Mouse (Mus musculus) spleen, adult 2 months (tissue): Measurements from ENCODE around the gene Clec2l. TPM values are rescaled to one million over a fixed set of nuclear protein-coding genes. Genes with fewer than 3 reads are reported as not detected.

Source experiments
- DNase-seq, 2 experiments: peaks; one replicate each; pipeline versions ENCODE4 v3.0.0 to v3.0.0-alpha.2; 2012 to 2021; ENCODE audit warnings: low spot score in 2 of 2, low read depth in 1 of 2
- H3K27ac ChIP-seq: fragments of 200-500 bp; 2 replicates; pipeline ENCODE4 v1.5.1; 2012; ENCODE audit warnings: low read length, inconsistent platforms; ENCODE audit not compliant: insufficient read depth
- H3K27me3 ChIP-seq: fragments of 200-500 bp; 2 replicates; pipeline ENCODE4 v1.6.1; 2012; ENCODE audit warnings: mild to moderate bottlenecking, moderate library complexity, low read length, inconsistent platforms; ENCODE audit not compliant: control insufficient read depth, insufficient read depth
- H3K36me3 ChIP-seq: fragments of 200-500 bp; 2 replicates; pipeline ENCODE4 v1.6.1; 2012; ENCODE audit warnings: mild to moderate bottlenecking, low read length, inconsistent platforms; ENCODE audit not compliant: control insufficient read depth, insufficient read depth
- H3K4me1 ChIP-seq: fragments of 200-500 bp; 2 replicates; pipeline ENCODE4 v1.6.1; 2011; ENCODE audit warnings: inconsistent platforms; ENCODE audit not compliant: control insufficient read depth, insufficient read depth, insufficient read length
- H3K4me3 ChIP-seq: fragments of 200-500 bp; 2 replicates; pipeline ENCODE4 v1.5.1; 2011; ENCODE audit warnings: mild to moderate bottlenecking, inconsistent platforms; ENCODE audit not compliant: insufficient read depth, insufficient read length; ENCODE audit errors: extremely low read depth
- CTCF ChIP-seq: fragments of 200-500 bp; IDR thresholded peaks from 2 replicates; pipeline ENCODE4 v1.5.1; 2011; ENCODE audit warnings: mild to moderate bottlenecking, inconsistent platforms; ENCODE audit not compliant: insufficient read depth, insufficient read length, insufficient replicate concordance; ENCODE audit errors: extremely low read depth
- POLR2A ChIP-seq: fragments of 200-500 bp; IDR thresholded peaks from 2 replicates; pipeline ENCODE4 v1.6.1; 2011; ENCODE audit warnings: low read depth, low read length, inconsistent platforms
- WGBS: fragments of 180-500 bp; shearing (Covaris S2); methylation state at CpG from one replicate; pipeline ENCODE4 v1.1.7; 2018; 5-methylcytosine and 5-hydroxymethylcytosine counted together
- polyA plus RNA-seq: library from polyadenylated mRNA; depleted of rRNA; stranded (reverse); fragments of >200 nt; gene quantifications from 2 replicates; pipeline ENCODE4 v1.2.3, GENCODE M21; 2012

Gene Clec2l
- polyA plus RNA-seq, 1 experiment, result 2.0 TPM

DNA sequence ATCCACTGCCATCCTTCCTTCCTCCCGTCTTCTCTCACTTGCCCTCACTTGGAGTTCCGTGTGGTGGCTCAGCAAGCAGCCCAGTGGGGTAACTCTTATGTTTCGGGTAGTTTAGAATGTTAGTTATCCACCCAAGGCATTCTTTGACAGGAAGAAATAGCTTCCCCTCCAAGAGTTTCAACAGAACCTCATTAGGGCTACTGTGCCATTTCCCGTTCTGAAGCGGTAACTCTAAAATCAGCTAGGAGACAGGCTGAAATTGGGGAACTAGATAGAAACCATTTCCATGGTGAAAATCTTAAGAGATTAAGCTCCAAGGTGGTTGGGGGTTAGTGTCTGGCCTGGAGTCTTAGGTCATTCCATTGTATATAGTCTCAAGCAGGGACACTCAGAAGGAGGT is 21.6 kb upstream of the Clec2l start:
- Histone ChIP-seq H3K36me3 (no peaks in the 10 kb centered on the region), H3K4me3 (no peak overlapping the region), H3K27me3 (peaks cover 16% of the 10 kb centered on the region), H3K4me1 (peaks cover 7% of the 10 kb centered on the region; the same call in 1 of the 2 replicates), H3K27ac (no peak overlapping the region)
- WGBS, result 8% methylated on average over 5 of the region's 5 CpGs
- DNase-seq, result no peak
- no peak for TF ChIP-seq CTCF
- TF ChIP-seq POLR2A, result no peak

DNA sequence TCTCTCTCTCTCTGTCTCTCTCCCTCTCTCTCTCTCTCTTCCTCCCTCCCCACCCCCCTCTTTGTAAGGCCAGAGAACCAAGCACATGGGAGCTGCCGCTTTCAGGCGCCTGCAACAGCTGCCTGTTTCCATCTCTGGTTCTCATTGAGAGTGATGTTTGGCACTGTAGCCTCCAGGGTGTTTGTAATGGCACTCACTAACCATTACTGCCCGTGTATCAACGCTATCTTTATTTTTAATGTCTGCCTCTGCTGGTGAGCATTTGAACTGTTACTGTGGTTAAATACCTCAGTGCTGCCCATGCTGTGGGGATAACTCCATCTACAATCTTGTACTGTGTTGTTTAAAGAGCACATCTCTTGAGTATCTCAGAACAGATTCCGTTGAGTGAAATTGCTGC is 21.2 kb upstream of the Clec2l start:
- Histone ChIP-seq H3K36me3 (no peaks in the 10 kb centered on the region), H3K27ac (no peak overlapping the region), H3K4me1 (peaks cover 3% of the 10 kb centered on the region; the same call in 1 of the 2 replicates), H3K4me3 (no peak overlapping the region), H3K27me3 (peaks cover 12% of the 10 kb centered on the region)
- 24% methylated on average over 5 of the region's 5 CpGs for WGBS
- no peak for TF ChIP-seq CTCF
- DNase-seq, result no peak

DNA sequence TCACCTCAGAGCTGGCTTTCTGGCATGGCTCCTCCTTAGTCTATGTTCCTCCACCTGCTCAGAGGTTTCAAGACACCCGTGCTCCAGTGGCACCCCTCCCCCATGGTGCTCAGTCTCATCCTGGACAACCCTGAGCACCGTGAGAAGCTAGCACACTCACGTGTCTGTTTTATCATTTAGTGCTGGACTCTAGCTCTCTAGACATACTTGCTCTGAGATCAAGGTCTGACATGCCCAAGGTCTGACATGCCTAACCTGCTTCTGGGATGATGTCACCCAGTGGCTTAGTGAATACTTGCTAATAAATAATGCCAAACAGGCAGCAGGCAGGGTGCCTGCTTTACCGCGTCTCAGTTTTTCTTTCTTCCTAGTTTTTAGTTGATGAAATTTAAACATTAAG is 20.3 kb upstream of the Clec2l start:
- TF ChIP-seq POLR2A (no peak), CTCF (no peak)
- H3K36me3 ChIP-seq, result no peaks in the 10 kb centered on the region
- DNase-seq, result no peak
- no peak overlapping the region for H3K4me3 ChIP-seq
- H3K27ac ChIP-seq, result no peak overlapping the region
- H3K27me3 ChIP-seq, result peaks cover 4% of the 10 kb centered on the region
- no peaks in the 10 kb centered on the region for H3K4me1 ChIP-seq
- 79% methylated on average over 5 of the region's 5 CpGs for whole genome bisulfite sequencing

DNA sequence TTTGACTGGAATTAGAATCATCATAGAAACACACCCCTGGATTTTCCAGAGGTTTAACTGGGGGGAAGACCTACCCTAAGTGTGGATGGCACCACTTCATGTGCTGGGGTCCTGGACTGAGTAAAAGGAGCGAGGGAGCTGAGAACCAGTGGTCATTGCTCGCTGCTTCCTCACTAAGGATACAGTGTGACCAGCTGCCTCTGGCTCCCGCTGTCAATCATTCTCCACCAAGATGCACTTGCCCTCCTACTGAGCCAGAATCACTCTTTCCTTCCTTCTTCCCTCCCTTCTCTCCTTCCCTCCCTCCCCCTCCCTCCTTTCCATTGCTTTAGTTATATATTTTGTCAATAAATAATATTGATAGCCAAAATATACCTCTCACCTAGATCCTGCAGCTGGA is 19.8 kb upstream of the Clec2l start:
- H3K27me3 ChIP-seq, result peaks cover 4% of the 10 kb centered on the region
- no peaks in the 10 kb centered on the region for H3K4me1 ChIP-seq
- WGBS, result 88% methylated on average over 3 of the region's 3 CpGs
- H3K27ac ChIP-seq, result no peak overlapping the region
- no peak for TF ChIP-seq POLR2A
- TF ChIP-seq CTCF, result no peak
- no peak for DNase-seq
- H3K4me3 ChIP-seq, result no peak overlapping the region
- H3K36me3 ChIP-seq, result no peaks in the 10 kb centered on the region

DNA sequence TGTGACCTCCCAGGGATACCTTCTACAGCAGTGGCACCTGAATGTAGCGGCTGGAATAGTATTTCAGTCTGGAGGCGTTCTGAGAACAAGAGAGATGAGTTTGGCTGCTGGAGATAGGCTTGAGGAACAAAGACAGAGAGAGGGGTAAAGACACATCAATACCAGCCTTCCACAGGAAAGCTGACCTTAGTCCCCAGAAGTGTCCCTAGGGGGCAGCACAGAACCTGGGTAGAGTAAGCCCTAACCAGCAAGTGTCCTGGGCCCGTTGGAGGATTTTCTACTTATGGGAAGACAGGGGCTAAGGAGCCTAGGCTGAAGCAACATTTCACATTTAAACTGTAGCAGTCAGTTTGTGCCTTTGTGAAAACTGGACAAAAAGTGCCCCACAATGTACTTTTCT is 13.3 kb upstream of the Clec2l start:
- WGBS, result 72% methylated on average over 3 of the region's 3 CpGs
- no peaks in the 10 kb centered on the region for H3K27me3 ChIP-seq
- peak in 1 of 2 experiments; percentile 21 for DNase-seq

DNA sequence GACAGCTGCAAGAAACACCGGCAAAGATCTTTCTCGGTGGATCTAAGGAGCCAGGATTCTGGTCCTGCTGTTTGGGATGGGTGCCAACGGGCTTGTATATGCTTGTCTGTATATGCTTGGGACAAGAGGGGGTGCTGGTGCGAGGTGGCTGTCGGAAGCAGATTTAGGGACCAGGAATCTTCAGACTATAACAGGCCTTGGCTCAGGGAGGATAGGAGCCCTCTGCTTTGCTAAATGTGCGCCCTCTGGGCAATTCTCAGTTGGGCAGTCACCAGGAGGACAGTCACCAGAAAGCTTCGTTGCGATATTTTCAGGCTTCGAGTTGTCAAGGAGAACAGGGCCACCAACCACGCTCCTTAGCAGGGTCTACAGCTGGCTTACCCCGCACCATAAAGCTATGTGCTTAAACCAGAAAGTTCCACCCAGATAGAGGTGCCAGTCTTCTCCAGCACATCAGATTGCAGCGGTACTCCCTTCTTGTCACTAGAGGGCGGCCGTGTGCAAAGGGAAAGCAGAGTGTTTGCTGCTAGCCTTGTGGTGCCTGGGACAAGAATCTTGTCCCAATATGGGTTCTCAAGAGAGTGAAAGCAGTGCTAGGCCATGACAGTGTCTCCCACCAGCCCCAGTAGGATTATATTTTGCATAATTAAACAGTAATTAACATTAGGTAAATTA is 12.5 kb upstream of the Clec2l start:
- DNase-seq, result peak; percentile 38 to 66
- 39% methylated on average over 14 of the region's 14 CpGs for WGBS
- peak; percentile 90; the same call in 1 of the 2 replicates for TF ChIP-seq CTCF
- TF ChIP-seq POLR2A, result no peak
- H3K27me3 ChIP-seq, result no peaks in the 10 kb centered on the region
- H3K4me1 ChIP-seq, result no peaks in the 10 kb centered on the region
- no peaks in the 10 kb centered on the region for H3K36me3 ChIP-seq
- no peak overlapping the region for H3K4me3 ChIP-seq
- H3K27ac ChIP-seq, result no peak overlapping the region

More for the DNA sequence above, 13.3 kb upstream of the Clec2l start:
- H3K27ac ChIP-seq, result no peak overlapping the region
- no peaks in the 10 kb centered on the region for H3K36me3 ChIP-seq
- H3K4me1 ChIP-seq, result no peaks in the 10 kb centered on the region
- H3K4me3 ChIP-seq, result no peak overlapping the region
- TF ChIP-seq POLR2A (no peak), CTCF (peak; percentile 30; the same call in 1 of the 2 replicates)

DNA sequence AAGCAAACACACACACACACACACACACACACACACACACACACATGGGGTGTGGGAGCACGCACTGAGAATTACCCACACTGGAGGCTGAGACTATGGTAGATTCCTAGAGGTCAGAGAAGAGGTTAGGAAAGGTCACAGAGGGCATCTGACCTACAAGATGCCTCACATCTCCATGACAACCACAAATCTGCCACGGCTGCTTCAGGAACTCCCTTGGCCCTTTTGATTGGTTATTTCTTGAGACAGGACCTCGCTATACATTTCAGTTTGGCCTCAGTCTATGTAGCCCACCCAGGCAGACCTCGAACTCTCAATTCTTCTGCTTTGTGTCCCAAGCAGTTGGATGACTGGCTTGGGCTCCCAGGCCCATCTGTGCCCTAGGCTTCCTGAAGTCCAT is 1.2 kb upstream of the Clec2l start:
- 83% methylated on average over 4 of the region's 4 CpGs for WGBS
- no peak for TF ChIP-seq CTCF
- TF ChIP-seq POLR2A, result no peak
- Histone ChIP-seq H3K27ac (no peak overlapping the region), H3K4me1 (peaks cover 2% of the 10 kb centered on the region; the same call in 1 of the 2 replicates), H3K27me3 (peaks cover 7% of the 10 kb centered on the region), H3K36me3 (no peaks in the 10 kb centered on the region), H3K4me3 (no peak overlapping the region)
- no peak for DNase-seq
